Mouse (Mus musculus) neural tube, embryonic 12.5 days (tissue): Measurements from ENCODE around the gene Map3k5. TPM values are rescaled to one million over a fixed set of nuclear protein-coding genes. Genes with fewer than 3 reads are reported as not detected.
"Not testable (repeated sequence)": the region's sequence is repeated elsewhere in the genome, so short reads cannot be mapped to it uniquely, and the experiment has no call there.

Experiments used
- ATAC-seq: fragments of 200-750 bp; cut with Nextera tagmentation; 2 replicates; pipeline ENCODE4 v1.8.0; 2017; ENCODE audit warnings: low read depth, mild to moderate bottlenecking, moderate TSS enrichment, moderate library complexity; ENCODE audit not compliant: low FRiP score
- H3K27ac ChIP-seq: fragments of 300-500 bp; sonication (generic); 2 replicates; pipeline ENCODE4 v1.5.1; 2016
- H3K27me3 ChIP-seq: fragments of 300-500 bp; sonication (generic); replicated peaks from 2 replicates; pipeline ENCODE4 v1.6.1; 2016; ENCODE audit warnings: mild to moderate bottlenecking
- H3K36me3 ChIP-seq: fragments of 300-500 bp; sonication (generic); 2 replicates; pipeline ENCODE4 v1.6.1; 2016; ENCODE audit warnings: mild to moderate bottlenecking
- H3K4me1 ChIP-seq: fragments of 300-500 bp; sonication (generic); 2 replicates; pipeline ENCODE4 v1.6.1; 2016
- H3K4me2 ChIP-seq: fragments of 300-500 bp; sonication (generic); replicated peaks from 2 replicates; pipeline ENCODE4 v1.6.1; 2016; ENCODE audit warnings: mild to moderate bottlenecking
- H3K4me3 ChIP-seq: fragments of 300-500 bp; sonication (generic); 2 replicates; pipeline ENCODE4 v1.5.1; 2016
- H3K9ac ChIP-seq: fragments of 300-500 bp; sonication (generic); 2 replicates; pipeline ENCODE4 v1.6.1; 2016; ENCODE audit warnings: mild to moderate bottlenecking
- H3K9me3 ChIP-seq: fragments of 300-500 bp; sonication (generic); 2 replicates; pipeline ENCODE4 v1.6.1; 2016; ENCODE audit warnings: mild to moderate bottlenecking
- whole genome bisulfite sequencing: fragments of 180-500 bp; shearing (Covaris S2); methylation state at CpG from one replicate; pipeline ENCODE4 v1.1.7; 2016; 5-methylcytosine and 5-hydroxymethylcytosine counted together
- polyA plus RNA-seq: library from polyadenylated mRNA; unstranded; fragments of >200 nt; fragmentation: Nextera tagmentation; extraction: Ambion mirVana; gene quantifications from 2 replicates; pipeline ENCODE4 v1.2.1, GENCODE M21; 2016

Map3k5 gene
- polyA plus RNA-seq, 1 experiment from 2014 or later: 1.1 TPM

DNA sequence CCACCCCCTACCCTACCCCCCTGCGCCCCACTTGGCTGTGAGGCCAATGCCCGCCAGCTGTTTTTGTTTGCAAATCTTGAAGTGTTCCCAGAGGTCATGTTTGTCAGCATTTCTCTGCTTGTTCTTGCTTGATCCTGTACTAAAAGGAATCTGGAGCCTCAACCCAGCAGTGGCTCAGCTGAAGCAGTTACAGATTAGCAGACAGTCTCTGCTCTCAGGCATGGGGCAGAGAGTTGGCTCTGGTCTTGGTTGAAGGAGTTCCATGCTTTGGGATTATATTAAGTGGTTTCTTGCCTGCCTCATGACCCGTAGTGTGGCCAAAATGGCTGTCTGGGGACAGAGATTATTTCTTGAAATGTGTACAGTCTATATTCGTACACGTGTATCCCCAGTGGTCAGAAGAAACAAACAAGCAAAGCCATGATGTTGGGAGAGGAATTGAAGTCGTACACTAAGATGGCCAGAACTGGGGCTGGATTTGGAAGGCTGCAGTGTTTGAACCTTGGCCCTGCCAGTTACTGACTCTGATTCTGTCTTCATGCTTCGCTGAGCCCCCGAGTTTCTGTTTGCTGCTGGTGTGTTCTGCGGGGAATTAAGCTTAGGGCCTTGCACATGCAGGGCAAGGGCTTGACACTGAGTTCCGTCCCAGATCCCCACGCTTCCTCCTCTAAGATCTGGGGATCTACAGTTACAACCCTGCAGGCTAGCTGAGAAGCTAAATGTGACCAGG lies 18.9 kb downstream of the Map3k5 start:
- H3K36me3 ChIP-seq: no peaks in the 10 kb centered on the region
- H3K27me3 ChIP-seq: no peaks in the 10 kb centered on the region
- H3K4me2 ChIP-seq: no peak overlapping the region
- no peak overlapping the region for H3K9ac ChIP-seq
- no peaks in the 10 kb centered on the region for H3K9me3 ChIP-seq
- 92% methylated on average over 11 of the region's 11 CpGs for WGBS
- no peaks in the 10 kb centered on the region for H3K4me1 ChIP-seq
- H3K27ac ChIP-seq: no peak overlapping the region
- no peak overlapping the region for H3K4me3 ChIP-seq
- no peak for ATAC-seq

DNA sequence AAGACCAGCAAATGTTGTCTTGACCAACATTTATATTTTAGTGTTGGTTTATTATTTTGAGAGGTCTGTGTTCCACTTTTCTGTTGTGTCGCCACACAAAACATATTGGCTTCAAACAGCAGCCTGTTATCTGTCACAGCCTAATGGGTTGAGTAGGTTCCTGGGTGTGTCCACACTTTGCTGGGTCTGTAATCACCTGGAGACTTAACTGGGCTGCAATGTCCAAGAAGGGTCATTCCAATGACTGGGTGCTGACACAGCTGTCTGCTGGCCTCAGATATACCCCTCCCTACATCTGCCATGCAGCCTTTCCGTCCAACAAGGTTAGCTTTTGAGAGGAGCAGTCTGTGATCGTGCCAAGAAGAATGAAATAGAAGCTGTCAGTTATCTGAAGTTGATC lies 20.3 kb downstream of the Map3k5 start:
- no peak for ATAC-seq
- Histone ChIP-seq H3K4me3 (no peak overlapping the region), H3K27me3 (no peaks in the 10 kb centered on the region), H3K27ac (no peak overlapping the region), H3K9ac (no peak overlapping the region), H3K9me3 (no peaks in the 10 kb centered on the region), H3K36me3 (no peaks in the 10 kb centered on the region), H3K4me2 (no peak overlapping the region), H3K4me1 (no peaks in the 10 kb centered on the region)
- WGBS: 83% methylated on average over 3 of the region's 3 CpGs

DNA sequence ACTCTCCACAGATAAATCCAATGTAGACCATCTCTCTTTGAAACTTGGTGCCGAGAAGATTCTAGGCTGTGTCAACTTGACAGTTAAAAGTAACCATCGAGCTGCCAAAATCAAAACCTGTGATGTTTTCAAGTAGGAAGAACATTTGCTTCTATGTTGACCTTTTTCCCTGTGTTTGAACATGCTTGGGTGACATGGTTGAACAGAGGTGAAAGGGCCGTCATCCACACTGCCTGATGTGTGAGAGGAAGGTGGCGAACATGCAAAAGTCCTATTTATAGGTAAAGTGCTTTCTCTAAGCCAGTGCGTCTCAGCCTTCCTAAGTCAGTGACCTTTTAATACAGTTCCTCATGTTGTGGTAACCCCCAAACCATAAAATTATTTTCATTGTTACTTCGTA lies 21.5 kb downstream of the Map3k5 start:
- Histone ChIP-seq H3K9ac (no peak overlapping the region), H3K27ac (no peak overlapping the region), H3K4me2 (no peak overlapping the region), H3K27me3 (no peaks in the 10 kb centered on the region), H3K4me1 (no peaks in the 10 kb centered on the region), H3K4me3 (no peak overlapping the region), H3K36me3 (no peaks in the 10 kb centered on the region), H3K9me3 (no peaks in the 10 kb centered on the region)
- 89% methylated on average over 6 of the region's 6 CpGs for WGBS
- ATAC-seq: no peak

DNA sequence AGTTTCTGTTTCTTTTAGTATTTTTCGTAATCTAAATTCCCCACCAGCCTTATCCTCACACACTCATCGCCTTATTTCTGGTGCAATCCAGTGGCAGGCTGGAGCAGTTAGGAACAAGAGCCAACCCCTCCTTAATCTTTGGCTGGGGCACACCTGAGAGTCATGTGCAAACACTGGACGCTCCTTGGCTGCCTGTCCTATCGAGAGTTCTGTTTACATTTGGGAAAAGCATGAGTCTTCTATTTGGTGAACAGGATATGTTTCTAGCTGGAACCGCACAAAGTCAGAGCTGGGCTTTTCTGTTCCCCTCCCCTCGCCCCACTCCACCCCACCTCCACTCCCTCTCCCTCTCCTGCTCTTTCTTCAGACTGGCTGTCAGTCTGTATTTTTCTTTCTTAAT lies 22.5 kb downstream of the Map3k5 start:
- WGBS: 89% methylated on average over 6 of the region's 6 CpGs
- no peaks in the 10 kb centered on the region for H3K9me3 ChIP-seq
- no peak overlapping the region for H3K4me2 ChIP-seq
- H3K4me1 ChIP-seq: no peaks in the 10 kb centered on the region
- no peak for ATAC-seq
- no peak overlapping the region for H3K9ac ChIP-seq
- no peaks in the 10 kb centered on the region for H3K27me3 ChIP-seq
- no peaks in the 10 kb centered on the region for H3K36me3 ChIP-seq
- no peak overlapping the region for H3K4me3 ChIP-seq
- no peak overlapping the region for H3K27ac ChIP-seq

DNA sequence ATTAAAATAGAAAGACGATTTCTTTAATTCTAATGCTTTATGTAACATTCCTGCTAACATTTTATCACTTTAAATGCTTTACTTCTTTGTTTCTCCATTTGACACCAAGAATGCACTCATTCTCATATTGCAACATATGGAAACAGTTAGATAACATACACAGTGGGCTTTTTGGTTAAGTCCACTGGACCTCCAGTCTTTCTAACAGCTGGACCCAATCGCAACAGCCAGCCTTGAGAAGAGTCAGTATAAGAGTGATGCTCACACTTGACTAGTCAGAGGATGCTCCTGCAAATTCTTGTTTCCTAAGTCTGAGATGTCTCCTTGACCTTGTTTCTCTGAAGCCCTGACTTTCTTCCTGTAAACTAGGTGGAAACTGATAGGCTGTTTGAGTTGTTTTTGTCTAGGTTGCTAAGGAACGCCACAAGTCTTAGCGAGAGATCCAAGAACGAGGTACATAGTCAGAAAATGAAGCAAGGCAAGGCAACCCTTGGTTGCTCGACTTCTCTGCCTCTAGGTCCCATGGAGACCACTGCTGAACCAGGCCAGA lies 26.6 kb downstream of the Map3k5 start:
- Histone ChIP-seq H3K4me2 (no peak overlapping the region), H3K4me1 (no peaks in the 10 kb centered on the region), H3K27ac (no peak overlapping the region), H3K9ac (no peak overlapping the region), H3K36me3 (no peaks in the 10 kb centered on the region), H3K4me3 (no peak overlapping the region), H3K27me3 (no peaks in the 10 kb centered on the region), H3K9me3 (no peaks in the 10 kb centered on the region)
- no peak for ATAC-seq
- 89% methylated on average over 6 of the region's 6 CpGs for WGBS

DNA sequence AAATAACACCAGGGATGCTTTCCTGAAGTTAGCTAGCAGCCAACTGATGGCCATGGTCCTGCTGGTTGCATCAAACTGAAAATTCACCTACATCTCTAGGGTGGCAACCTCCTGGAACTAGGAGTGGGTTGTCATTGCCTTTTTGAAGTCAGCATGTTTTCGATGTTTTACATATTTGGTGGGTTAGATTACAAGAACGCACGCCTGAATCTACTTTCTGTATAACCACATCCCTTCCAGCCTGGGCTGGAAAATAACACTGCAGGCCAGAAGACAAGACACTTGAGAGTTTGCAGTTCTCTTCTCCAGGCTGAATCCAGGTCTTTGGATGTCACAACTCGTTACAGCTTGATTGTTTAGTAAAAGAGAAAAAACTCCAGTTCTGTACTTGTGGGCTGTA lies 28.5 kb downstream of the Map3k5 start:
- H3K9me3 ChIP-seq: no peaks in the 10 kb centered on the region
- no peaks in the 10 kb centered on the region for H3K27me3 ChIP-seq
- H3K27ac ChIP-seq: no peak overlapping the region
- H3K4me3 ChIP-seq: no peak overlapping the region
- 82% methylated on average over 4 of the region's 4 CpGs for WGBS
- ATAC-seq: no peak
- no peak overlapping the region for H3K4me2 ChIP-seq
- H3K36me3 ChIP-seq: no peaks in the 10 kb centered on the region
- no peak overlapping the region for H3K9ac ChIP-seq
- no peaks in the 10 kb centered on the region for H3K4me1 ChIP-seq

DNA sequence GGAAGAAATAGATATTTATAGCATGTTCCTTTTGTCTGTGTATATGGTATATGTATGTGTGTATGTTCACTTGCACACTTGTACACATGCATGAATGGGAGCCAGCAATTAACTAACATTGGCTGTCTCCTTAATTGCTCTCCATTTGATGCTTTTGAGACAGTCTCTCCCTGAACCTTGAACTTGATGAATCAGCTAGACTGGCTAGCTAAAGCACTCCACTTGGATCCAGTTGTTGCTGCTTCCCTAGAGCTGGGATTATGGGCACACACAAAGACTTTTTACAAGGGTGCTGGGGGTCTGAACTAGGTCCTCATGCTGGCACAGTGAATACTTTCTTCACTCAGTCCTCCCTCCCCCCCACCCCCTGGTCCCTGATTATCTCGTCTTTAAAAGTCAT lies 28.9 kb downstream of the Map3k5 start:
- Histone ChIP-seq H3K27me3 (no peaks in the 10 kb centered on the region), H3K27ac (no peak overlapping the region), H3K4me2 (no peak overlapping the region), H3K9me3 (no peaks in the 10 kb centered on the region), H3K4me3 (no peak overlapping the region), H3K4me1 (no peaks in the 10 kb centered on the region), H3K9ac (no peak overlapping the region), H3K36me3 (no peaks in the 10 kb centered on the region)
- no peak for ATAC-seq
- 59% methylated on average over 1 of the region's 1 CpGs for WGBS

DNA sequence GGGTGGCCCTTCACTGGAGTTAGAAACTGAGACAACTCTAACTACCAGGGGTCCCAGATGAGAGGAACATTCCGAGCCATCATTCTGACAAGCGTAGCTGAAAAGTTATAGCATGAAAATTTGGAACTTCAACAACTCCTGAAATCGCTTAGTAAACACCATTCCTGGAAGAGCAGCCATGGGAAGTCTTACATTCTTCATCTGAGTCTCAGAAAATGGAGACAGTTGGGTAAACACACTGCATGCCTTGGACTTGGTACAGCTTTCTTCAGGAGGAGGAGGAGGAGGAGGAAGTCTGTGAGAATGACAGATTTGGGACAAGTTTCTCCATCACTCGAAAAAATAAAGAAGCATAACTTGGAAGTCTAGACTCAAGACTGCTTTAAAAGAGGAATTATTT lies 29.8 kb downstream of the Map3k5 start:
- Histone ChIP-seq H3K27me3 (no peaks in the 10 kb centered on the region), H3K4me3 (no peak overlapping the region), H3K4me2 (no peak overlapping the region), H3K36me3 (no peaks in the 10 kb centered on the region), H3K9me3 (no peaks in the 10 kb centered on the region), H3K4me1 (no peaks in the 10 kb centered on the region), H3K9ac (no peak overlapping the region), H3K27ac (no peak overlapping the region)
- ATAC-seq: no peak
- WGBS: 86% methylated on average over 4 of the region's 4 CpGs

DNA sequence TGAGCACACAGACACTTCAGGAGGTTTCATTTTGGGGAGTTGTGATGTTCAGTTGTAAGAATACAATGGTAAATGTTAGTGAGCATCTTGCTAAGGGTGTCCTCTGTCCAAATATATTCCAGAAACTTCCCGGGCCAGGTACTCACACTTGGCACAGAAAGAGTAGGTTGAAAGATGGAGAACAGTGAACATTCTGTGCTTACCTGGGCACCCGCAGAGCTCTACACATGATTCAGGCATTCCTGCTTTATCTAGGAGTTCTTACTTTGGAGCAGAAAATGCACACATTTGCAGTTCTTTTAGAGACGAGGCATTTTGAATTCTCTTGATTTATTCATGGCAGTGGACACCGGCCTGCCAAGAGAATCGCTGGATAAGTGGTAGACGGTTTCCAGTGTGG lies 32.3 kb downstream of the Map3k5 start:
- H3K4me3 ChIP-seq: no peak overlapping the region
- no peaks in the 10 kb centered on the region for H3K4me1 ChIP-seq
- ATAC-seq: no peak
- no peak overlapping the region for H3K9ac ChIP-seq
- no peak overlapping the region for H3K4me2 ChIP-seq
- H3K27me3 ChIP-seq: no peaks in the 10 kb centered on the region
- H3K9me3 ChIP-seq: no peaks in the 10 kb centered on the region
- 81% methylated on average over 6 of the region's 6 CpGs for WGBS
- H3K36me3 ChIP-seq: no peaks in the 10 kb centered on the region
- no peak overlapping the region for H3K27ac ChIP-seq

DNA sequence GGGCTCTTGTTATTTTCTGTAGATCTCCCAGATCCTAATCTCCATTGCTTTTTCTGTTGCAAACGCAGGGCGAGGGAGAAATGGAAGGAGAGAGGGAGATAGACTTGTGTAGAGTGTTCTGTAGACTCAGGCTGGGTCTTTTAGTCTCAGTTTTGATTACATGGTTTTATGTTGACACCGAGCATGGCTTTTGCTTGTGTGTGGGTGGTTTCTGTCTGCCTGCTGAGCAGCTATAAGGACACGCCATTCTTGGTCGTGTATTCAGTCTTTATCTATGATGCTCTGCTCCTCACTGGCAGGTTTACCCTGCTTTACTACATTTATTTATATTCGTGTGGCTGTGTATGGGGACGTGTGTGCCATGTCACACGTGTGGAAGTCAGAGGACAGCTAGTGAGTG lies 34.2 kb downstream of the Map3k5 start:
- Histone ChIP-seq H3K4me2 (no peak overlapping the region), H3K4me3 (no peak overlapping the region), H3K9me3 (no peaks in the 10 kb centered on the region), H3K27me3 (no peaks in the 10 kb centered on the region), H3K36me3 (no peaks in the 10 kb centered on the region), H3K27ac (no peak overlapping the region), H3K4me1 (no peaks in the 10 kb centered on the region), H3K9ac (no peak overlapping the region)
- 88% methylated on average over 8 of the region's 8 CpGs for WGBS
- no peak for ATAC-seq

DNA sequence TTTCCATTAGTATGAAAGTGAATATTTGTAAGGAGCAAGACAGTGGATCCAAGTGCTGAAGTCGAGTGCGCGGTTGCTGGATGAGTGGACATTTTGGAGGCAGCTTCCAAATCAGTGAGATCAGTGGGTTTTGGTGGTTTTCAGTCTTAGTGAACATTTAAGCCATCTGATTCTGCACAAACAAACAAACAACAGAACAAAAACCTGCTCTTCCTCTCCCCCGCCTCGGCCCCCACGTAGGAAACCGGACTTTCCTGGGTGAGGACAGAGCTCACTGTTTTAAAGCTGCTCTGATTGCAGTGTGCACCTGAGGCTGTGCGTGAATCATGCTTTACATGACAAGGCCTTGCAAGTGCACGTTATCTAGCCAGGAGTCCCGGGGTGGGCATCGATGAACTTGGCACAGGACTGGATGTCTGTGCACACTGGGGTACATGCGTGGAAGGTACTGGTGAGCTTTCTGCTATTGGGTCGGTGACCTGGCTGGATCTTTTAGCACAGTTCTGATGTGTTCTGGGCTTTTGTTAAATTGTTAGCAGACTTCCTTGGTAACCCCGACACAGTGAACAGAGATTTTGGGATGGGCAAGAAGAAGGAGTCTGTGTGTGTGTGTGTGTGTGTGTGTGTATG lies 35.7 kb downstream of the Map3k5 start:
- Histone ChIP-seq H3K9ac (no peak overlapping the region), H3K4me1 (no peaks in the 10 kb centered on the region), H3K9me3 (no peaks in the 10 kb centered on the region), H3K27me3 (no peaks in the 10 kb centered on the region), H3K36me3 (no peaks in the 10 kb centered on the region), H3K4me3 (no peak overlapping the region), H3K27ac (no peak overlapping the region), H3K4me2 (no peak overlapping the region)
- WGBS: 90% methylated on average over 14 of the region's 14 CpGs
- ATAC-seq: no peak

DNA sequence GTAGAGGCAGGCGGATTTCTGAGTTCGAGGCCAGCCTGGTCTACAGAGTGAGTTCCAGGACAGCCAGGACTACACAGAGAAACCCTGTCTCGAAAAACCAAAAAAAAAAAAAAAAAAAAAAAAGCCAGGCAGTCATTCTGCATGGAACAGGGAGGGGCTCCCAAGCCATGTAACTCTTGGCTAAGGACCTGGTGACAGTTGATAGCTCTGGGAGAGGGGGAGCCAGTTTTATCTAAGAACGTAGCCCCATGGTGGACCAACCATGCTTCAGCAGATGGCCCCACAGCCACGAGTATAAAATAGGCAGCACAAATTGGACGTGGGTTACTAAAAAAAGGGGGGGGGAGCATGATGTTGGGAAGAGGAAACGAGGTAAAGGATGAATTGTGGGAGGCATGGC lies 37.2 kb downstream of the Map3k5 start:
- not testable (repeated sequence) for H3K9ac ChIP-seq, H3K4me2 ChIP-seq, H3K27ac ChIP-seq, H3K27me3 ChIP-seq, H3K36me3 ChIP-seq, H3K4me3 ChIP-seq, ATAC-seq, H3K4me1 ChIP-seq, H3K9me3 ChIP-seq
- WGBS: 83% methylated on average over 6 of the region's 7 CpGs
